In the genomic region with DNA sequence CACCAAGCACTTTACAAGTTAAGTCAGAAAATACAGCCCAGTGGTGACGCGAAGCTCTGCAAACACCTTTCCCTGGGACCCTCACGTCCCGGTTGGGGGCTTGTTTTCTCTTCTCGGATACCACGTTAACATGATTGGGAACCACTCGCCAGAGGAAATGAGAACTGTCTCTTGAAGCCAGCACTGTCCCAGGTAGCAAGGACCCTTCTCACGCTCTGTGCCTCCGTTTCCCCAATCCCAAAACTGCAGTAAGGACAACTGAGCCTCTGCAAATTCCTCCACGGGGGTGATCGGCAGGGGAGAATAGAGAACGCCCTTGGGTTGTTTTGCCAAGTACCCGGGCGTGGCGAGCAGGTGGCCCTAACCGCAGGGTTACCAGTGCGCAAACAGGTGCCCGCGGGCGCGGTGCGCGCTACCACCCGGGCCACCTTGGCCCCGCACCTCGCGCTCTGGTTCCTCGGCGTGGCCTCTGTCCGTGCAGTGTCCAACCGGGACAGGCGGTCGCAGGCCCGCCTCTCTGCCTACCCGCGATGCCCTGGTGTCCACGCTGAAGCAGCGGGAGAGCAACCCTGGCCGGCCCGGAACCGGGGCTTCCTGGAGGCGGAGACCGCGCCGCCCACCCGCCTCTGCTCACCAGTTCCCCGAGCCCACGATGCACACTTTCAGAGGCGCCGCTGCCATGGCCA, we compare ENCODE assay signal across 8 mouse cellular contexts. TPM values are rescaled to one million over a fixed set of nuclear protein-coding genes. Genes with fewer than 3 reads are reported as not detected.
DNase-seq lines count a peak whose midpoint lies in the region; ATAC-seq and TF ChIP-seq lines count a peak whose summit lies in the region.

No protein-coding gene starts in this region.

- H3K27me3 ChIP-seq in kidney, embryonic 16.5 days (ENCODE audit: insufficient read depth, low read length) = no peaks in the 10 kb centered on the region
- H3K27me3 ChIP-seq in Patski = no peaks in the 10 kb centered on the region
- H3K27me3 ChIP-seq in forebrain, embryonic 12.5 days = 0 out of 2 replicates have a peak, but pooled peaks cover 10% of the 10 kb centered on the region
- no peaks in the 10 kb centered on the region for H3K27me3 ChIP-seq in liver, embryonic 13.5 days
- no peaks in the 10 kb centered on the region for H3K27me3 ChIP-seq in stomach, embryonic 14.5 days (ENCODE audit: control insufficient read depth, insufficient read depth, low read length)

- H3K4me2 ChIP-seq in kidney, embryonic 16.5 days (replicated peaks; ENCODE audit: low read depth, low read length) = peak overlapping the region; percentile 97
- peak overlapping the region; percentile 94 for H3K4me2 ChIP-seq in forebrain, embryonic 12.5 days
- peak overlapping the region; percentile 93 for H3K4me2 ChIP-seq in liver, embryonic 13.5 days
- peak overlapping the region; percentile 95 for H3K4me2 ChIP-seq in stomach, embryonic 14.5 days (replicated peaks; ENCODE audit: low read depth, low read length)

- CTCF ChIA-PET in Patski (lab: Charles Lee) = interaction anchor here (1.6 kb wide), 1 partner anchor 24 kb away, joined by 3 read pairs; no protein-coding TSS in a partner anchor

- H3K9me3 ChIP-seq in kidney, embryonic 16.5 days (ENCODE audit: low read length) = no peaks in the 10 kb centered on the region
- H3K9me3 ChIP-seq in forebrain, embryonic 12.5 days = no peaks in the 10 kb centered on the region
- H3K9me3 ChIP-seq in liver, embryonic 13.5 days (replicated peaks) = no peaks in the 10 kb centered on the region
- H3K9me3 ChIP-seq in stomach, embryonic 14.5 days (ENCODE audit: control insufficient read depth, low read depth, low read length) = no peaks in the 10 kb centered on the region

- in situ Hi-C loops in Patski (cut with MboI; ENCODE audit: low pct_unique_long_range_greater_than_20kb) = no loop called here

- no peak for DNase-seq in kidney, adult 9 months
- DNase-seq in Patski (ENCODE audit: low read depth, low spot score) = no peak
- no peak for DNase-seq in liver, embryonic 13.5 days
- DNase-seq in gastrocnemius, postnatal 14 days = no peak
- no peak for DNase-seq in kidney, postnatal 36 days

- H3K4me1 ChIP-seq in kidney, embryonic 16.5 days (ENCODE audit: insufficient read depth, low read length) = peaks cover 10% of the 10 kb centered on the region
- H3K4me1 ChIP-seq in forebrain, embryonic 12.5 days = peaks cover 16% of the 10 kb centered on the region
- H3K4me1 ChIP-seq in liver, embryonic 13.5 days (replicated peaks) = peaks cover 28% of the 10 kb centered on the region
- H3K4me1 ChIP-seq in stomach, embryonic 14.5 days (ENCODE audit: control insufficient read depth, insufficient read depth, low read length) = no peaks in the 10 kb centered on the region

- POLR2A ChIA-PET in Patski (lab: Charles Lee) = interaction anchor here (0.6 kb wide), 1 partner anchor 89 kb away, joined by 3 read pairs; no protein-coding TSS in a partner anchor

- intact Hi-C loops in gastrocnemius, postnatal 14 days (cut with DNase I; ENCODE audit: low total_unique reads) = no loop called here

- peak overlapping the region; percentile 80 for H3K9ac ChIP-seq in kidney, embryonic 16.5 days (replicated peaks; ENCODE audit: low read length)
- H3K9ac ChIP-seq in forebrain, embryonic 12.5 days = peak overlapping the region; percentile 73
- H3K9ac ChIP-seq in liver, embryonic 13.5 days = peak overlapping the region; percentile 76
- peak overlapping the region; percentile 53 for H3K9ac ChIP-seq in stomach, embryonic 14.5 days (replicated peaks; ENCODE audit: low read depth, low read length)

- peak; percentile 54 for ATAC-seq in kidney, embryonic 16.5 days (ENCODE audit: low FRiP score, low TSS enrichment)
- peak; percentile 37 for ATAC-seq in Patski
- peak; percentile 50 for ATAC-seq in forebrain, embryonic 12.5 days (ENCODE audit: low FRiP score)
- no peak for ATAC-seq in liver, embryonic 13.5 days (ENCODE audit: low read depth)
- no peak; the same call in 1 of the 2 replicates for ATAC-seq in stomach, embryonic 14.5 days (ENCODE audit: insufficient number of reproducible peaks, insufficient read depth, low FRiP score, low read depth)

- no peaks in the 10 kb centered on the region for H3K36me3 ChIP-seq in kidney, embryonic 16.5 days (ENCODE audit: insufficient read depth, low read length)
- no peaks in the 10 kb centered on the region for H3K36me3 ChIP-seq in forebrain, embryonic 12.5 days (replicated peaks)
- H3K36me3 ChIP-seq in liver, embryonic 13.5 days = no peaks in the 10 kb centered on the region
- H3K36me3 ChIP-seq in stomach, embryonic 14.5 days (ENCODE audit: control insufficient read depth, insufficient read depth, low read length) = no peaks in the 10 kb centered on the region

- under 1% methylated on average over 50 of the region's 50 CpGs for WGBS in kidney, embryonic 16.5 days
- 2% methylated on average over 40 of the region's 50 CpGs for WGBS in forebrain, embryonic 12.5 days
- under 1% methylated on average over 50 of the region's 50 CpGs for WGBS in liver, embryonic 13.5 days (ENCODE audit: insufficient replicate concordance)
- WGBS in stomach, embryonic 14.5 days = under 1% methylated on average over 50 of the region's 50 CpGs

- no peak for TF ChIP-seq CTCF in Patski (IDR thresholded peaks at IDR 0.05)

- H3K4me3 ChIP-seq in kidney, embryonic 16.5 days (ENCODE audit: low read length) = peak overlapping the region; percentile 77
- peak overlapping the region; percentile 64 for H3K4me3 ChIP-seq in forebrain, embryonic 12.5 days (replicated peaks)
- H3K4me3 ChIP-seq in liver, embryonic 13.5 days (replicated peaks) = peak overlapping the region; percentile 75
- H3K4me3 ChIP-seq in stomach, embryonic 14.5 days (ENCODE audit: low read depth, low read length) = peak overlapping the region; percentile 76

- peak overlapping the region; percentile 90 for H3K27ac ChIP-seq in kidney, embryonic 16.5 days (ENCODE audit: low read length)
- H3K27ac ChIP-seq in forebrain, embryonic 12.5 days = peak overlapping the region; percentile 14
- H3K27ac ChIP-seq in liver, embryonic 13.5 days = peak overlapping the region; percentile 72
- peak overlapping the region; percentile 72; the same call in 1 of the 2 replicates for H3K27ac ChIP-seq in stomach, embryonic 14.5 days (ENCODE audit: low read length)

RNA-seq across cellular contexts. Expression of a gene that starts 0.6 kb away (rescaled TPM):
- 20.8 and 22.9 TPM in 2 replicates for polyA plus RNA-seq in kidney, embryonic 16.5 days (2015; fragmentation: Nextera tagmentation; extraction: Ambion mirVana)
- 69.0 TPM for polyA plus RNA-seq in Patski (2021)
- polyA plus RNA-seq in forebrain, embryonic 12.5 days (2016; fragmentation: Nextera tagmentation; extraction: Ambion mirVana) = 13.9 and 14.5 TPM in 2 replicates
- 7.2 and 8.5 TPM in 2 replicates for polyA plus RNA-seq in liver, embryonic 13.5 days (2015; fragmentation: Nextera tagmentation; extraction: Ambion mirVana)
- polyA plus RNA-seq in stomach, embryonic 14.5 days (2014; fragmentation: Nextera tagmentation; extraction: Ambion mirVana) = 11.7 TPM in 2 replicates
- 10 to 100 TPM; 17.2 to 20.8 TPM for total RNA-seq in gastrocnemius, postnatal 14 days (2021)

RNA-seq across cellular contexts. Expression of a gene that starts 45.2 kb away (rescaled TPM):
- 2.8 and 3.1 TPM in 2 replicates for polyA plus RNA-seq in kidney, embryonic 16.5 days (2015; fragmentation: Nextera tagmentation; extraction: Ambion mirVana)
- 9.9 TPM for polyA plus RNA-seq in Patski (2021)
- polyA plus RNA-seq in forebrain, embryonic 12.5 days (2016; fragmentation: Nextera tagmentation; extraction: Ambion mirVana) = 1.6 TPM in 2 replicates
- 0.23 and 0.32 TPM in 2 replicates for polyA plus RNA-seq in liver, embryonic 13.5 days (2015; fragmentation: Nextera tagmentation; extraction: Ambion mirVana)
- 1.6 and 2.1 TPM in 2 replicates for polyA plus RNA-seq in stomach, embryonic 14.5 days (2014; fragmentation: Nextera tagmentation; extraction: Ambion mirVana)
- total RNA-seq in gastrocnemius, postnatal 14 days (2021) = 1 to 10 TPM; 5.9 to 6.7 TPM

RNA-seq across cellular contexts. Expression of a gene that starts 49.4 kb away (rescaled TPM):
- polyA plus RNA-seq in kidney, embryonic 16.5 days (2015; fragmentation: Nextera tagmentation; extraction: Ambion mirVana) = 241 and 422 TPM in 2 replicates
- 167 TPM for polyA plus RNA-seq in Patski (2021)
- 292 and 346 TPM in 2 replicates for polyA plus RNA-seq in forebrain, embryonic 12.5 days (2016; fragmentation: Nextera tagmentation; extraction: Ambion mirVana)
- polyA plus RNA-seq in liver, embryonic 13.5 days (2015; fragmentation: Nextera tagmentation; extraction: Ambion mirVana) = 242 and 274 TPM in 2 replicates
- polyA plus RNA-seq in stomach, embryonic 14.5 days (2014; fragmentation: Nextera tagmentation; extraction: Ambion mirVana) = 537 and 625 TPM in 2 replicates
- total RNA-seq in gastrocnemius, postnatal 14 days (2021) = 10 to 100 TPM; 11.8 to 14.8 TPM

Comparison
In these comparisons a context has a peak if more than half of its experiments do, and no peak if none do; other contexts are left out.
1. ATAC-seq: peak in kidney, embryonic 16.5 days (single experiment), Patski (single experiment) and forebrain, embryonic 12.5 days (single experiment); none in liver, embryonic 13.5 days (single experiment) and stomach, embryonic 14.5 days (single experiment).
2. H3K27ac ChIP-seq: peak in every context shown above with its lines; median percentile 90 in kidney, embryonic 16.5 days; 72 in liver, embryonic 13.5 days; 72 in stomach, embryonic 14.5 days; 14 in forebrain, embryonic 12.5 days.
3. Peak in every context shown above with its lines, with median percentiles within 50 percentile points of each other: H3K4me2 ChIP-seq, H3K4me3 ChIP-seq and H3K9ac ChIP-seq.